Mouse (Mus musculus): Measurements from ENCODE around the gene Nfil3.
A peak's percentile ranks its signal among the peaks of the same experiment; 100 is the strongest.

Gene Nfil3

GRCm38 (mm10) chr13:52942876-52943388 lies 37.9 kb downstream of the Nfil3 start:
- DNase-seq (ENCODE audit: low read depth in 2 of 2, low spot score in 2 of 2), result no peak

GRCm38 (mm10) chr13:52940956-52941355 lies 39.9 kb downstream of the Nfil3 start:
- DNase-seq (ENCODE audit: low read depth in 2 of 2, low spot score in 2 of 2), result no peak

- no peak for DNase-seq (ENCODE audit: low read depth in 2 of 2, low spot score in 2 of 2)
Measured at GRCm38 (mm10) chr13:52930582-52930981, 50.3 kb downstream of the Nfil3 start.

GRCm38 (mm10) chr13:52929209-52930171 lies 51.4 kb downstream of the Nfil3 start, which contains the start of gene Auh:
Auh (minus strand) TSS chr13:52929681.
- DNase-seq (ENCODE audit: low read depth in 2 of 2, low spot score in 2 of 2), result peak; percentile 79 to 85

GRCm38 (mm10) chr13:52928392-52928791 lies 52.5 kb downstream of the Nfil3 start:
- DNase-seq (ENCODE audit: low read depth in 2 of 2, low spot score in 2 of 2), result no peak

GRCm38 (mm10) chr13:52924457-52924856 lies 56.4 kb downstream of the Nfil3 start:
- no peak for DNase-seq (ENCODE audit: low read depth in 2 of 2, low spot score in 2 of 2)

- DNase-seq (ENCODE audit: low read depth in 2 of 2, low spot score in 2 of 2), result no peak
Measured at GRCm38 (mm10) chr13:52921966-52922365, 58.9 kb downstream of the Nfil3 start.

- DNase-seq (ENCODE audit: low read depth in 2 of 2, low spot score in 2 of 2), result no peak
Measured at GRCm38 (mm10) chr13:52921065-52921825, 59.6 kb downstream of the Nfil3 start.

GRCm38 (mm10) chr13:52919790-52920352 lies 61.0 kb downstream of the Nfil3 start:
- no peak for DNase-seq (ENCODE audit: low read depth in 2 of 2, low spot score in 2 of 2)

- no peak for DNase-seq (ENCODE audit: low read depth in 2 of 2, low spot score in 2 of 2)
Measured at GRCm38 (mm10) chr13:52918333-52918732, 62.5 kb downstream of the Nfil3 start.

Measured in CD8-positive naive resting alpha-beta T cell, adult 2 months (primary cell).